Mouse (Mus musculus) hematopoietic stem cell, adult 5-6 weeks (primary cell): ENCODE data around the gene Umad1. TPM values are rescaled to one million over a fixed set of nuclear protein-coding genes. Genes with fewer than 3 reads are reported as not detected.

Source experiments
- ATAC-seq, 2 experiments: fragments of 125-278 bp in 1 of 2; replicated peaks in 1 of 2; 2 replicates each; pipeline ENCODE4 v1.8.0; 2016 to 2017; ENCODE audit warnings: inconsistent platforms in 2 of 2, mild to moderate bottlenecking in 2 of 2, moderate number of reproducible peaks in 2 of 2, low read depth in 1 of 2, moderate TSS enrichment in 1 of 2; ENCODE audit not compliant: low FRiP score in 2 of 2, poor library complexity in 2 of 2, severe bottlenecking in 2 of 2, insufficient read depth in 1 of 2, low TSS enrichment in 1 of 2
- total RNA-seq: library from RNA; stranded (forward); fragments of 172-1452, 232-1000 nt; gene quantifications from 2 replicates; pipeline ENCODE4 v1.2.3, GENCODE M21; 2017

The Umad1 gene
- total RNA-seq, 1 experiment from 2014 or later = 7.3 TPM

DNA sequence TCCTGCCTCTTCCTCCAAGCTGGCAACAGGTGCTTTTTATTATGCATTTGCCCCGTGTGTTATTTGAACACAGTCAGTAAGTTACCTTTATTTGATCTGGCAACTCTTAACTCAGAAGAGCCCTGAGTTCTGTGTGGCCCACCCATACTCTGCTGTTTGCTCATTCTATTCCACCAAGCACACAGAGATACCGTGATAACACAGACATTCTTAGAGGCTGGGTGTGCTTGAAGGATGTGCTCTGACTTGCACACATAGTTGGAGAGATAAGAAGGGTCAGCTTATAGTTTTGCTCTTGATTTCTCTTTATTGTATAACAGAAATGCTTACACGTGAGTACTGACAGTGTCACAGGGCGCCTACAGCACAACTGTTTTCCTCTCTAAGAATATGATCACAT, 133.9 kb downstream of the Umad1 start:
- ATAC-seq = no peak

DNA sequence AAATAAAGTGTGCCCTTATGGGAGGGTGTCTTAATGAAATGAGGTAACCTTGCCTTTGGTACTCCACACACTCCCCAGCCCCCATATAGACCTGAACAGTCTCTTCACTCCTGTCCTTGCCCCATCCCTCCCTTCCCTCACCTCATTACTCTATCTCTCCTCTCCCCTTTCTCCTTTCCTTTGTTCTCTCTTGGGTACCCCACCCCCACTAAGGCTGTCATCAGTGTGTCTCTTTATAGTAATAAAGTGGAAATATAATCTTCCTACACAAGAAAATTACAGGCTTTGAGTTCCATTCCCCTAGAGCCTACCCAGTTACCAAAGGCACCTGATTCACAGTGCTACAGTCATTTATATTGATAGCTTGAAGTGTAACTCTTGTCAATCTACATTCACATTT, 135.0 kb downstream of the Umad1 start:
- ATAC-seq = no peak

DNA sequence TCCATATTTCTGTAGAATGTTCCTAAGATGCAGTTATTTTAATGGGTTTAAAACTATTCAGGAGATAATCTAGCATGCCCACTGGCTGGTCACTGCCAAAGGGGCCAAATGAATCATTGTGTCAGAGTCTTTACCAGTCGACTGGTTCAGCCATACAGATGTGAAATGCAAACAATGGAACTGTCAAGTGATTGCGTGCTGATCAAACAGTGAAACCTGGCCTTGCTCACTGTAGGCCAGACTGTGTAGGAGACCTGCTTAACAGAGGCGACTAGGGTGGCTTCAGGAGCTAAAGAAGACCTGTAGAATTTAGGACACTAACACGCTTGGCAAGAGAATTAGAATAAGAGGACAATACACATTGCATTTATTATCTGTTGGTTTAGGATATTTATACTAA, 136.0 kb downstream of the Umad1 start:
- ATAC-seq = no peak

DNA sequence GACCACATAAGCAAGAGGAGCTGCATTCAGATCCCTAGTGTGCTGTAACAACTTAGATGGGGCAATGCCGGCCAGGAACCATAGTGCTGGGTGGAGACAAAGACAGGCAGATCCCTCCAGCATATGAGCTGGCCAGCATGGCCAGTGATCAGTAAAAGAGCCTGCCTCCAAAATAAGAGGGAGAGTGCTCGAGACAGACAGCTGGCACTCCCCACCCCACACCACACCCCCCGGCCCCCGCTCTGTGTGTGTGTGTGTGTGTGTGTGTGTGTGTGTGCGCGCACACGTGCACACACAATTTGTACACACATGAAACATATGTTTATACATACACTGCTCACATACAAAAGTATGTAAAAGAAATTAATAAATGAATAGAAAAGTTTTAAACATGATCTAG, 138.2 kb downstream of the Umad1 start:
- ATAC-seq = no peak

DNA sequence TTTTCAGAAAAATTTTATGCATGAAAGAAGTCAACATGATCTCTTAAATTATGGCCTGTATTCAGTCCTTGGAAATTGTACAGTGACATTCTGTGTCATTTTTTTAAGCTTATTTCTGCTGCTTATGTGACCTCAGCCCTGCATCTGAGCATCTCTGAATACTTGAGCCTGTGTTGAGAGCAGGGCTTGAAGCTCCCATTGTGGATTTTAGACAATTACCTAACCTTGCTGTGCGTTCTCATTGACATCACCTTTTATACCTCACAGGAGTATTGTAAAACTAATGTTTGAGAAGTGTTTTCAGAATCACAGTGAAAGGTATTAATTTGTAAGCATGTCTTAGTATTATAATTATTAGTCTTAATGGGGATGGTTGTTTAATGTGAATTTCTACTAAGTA, 140.6 kb downstream of the Umad1 start:
- ATAC-seq = no peak

DNA sequence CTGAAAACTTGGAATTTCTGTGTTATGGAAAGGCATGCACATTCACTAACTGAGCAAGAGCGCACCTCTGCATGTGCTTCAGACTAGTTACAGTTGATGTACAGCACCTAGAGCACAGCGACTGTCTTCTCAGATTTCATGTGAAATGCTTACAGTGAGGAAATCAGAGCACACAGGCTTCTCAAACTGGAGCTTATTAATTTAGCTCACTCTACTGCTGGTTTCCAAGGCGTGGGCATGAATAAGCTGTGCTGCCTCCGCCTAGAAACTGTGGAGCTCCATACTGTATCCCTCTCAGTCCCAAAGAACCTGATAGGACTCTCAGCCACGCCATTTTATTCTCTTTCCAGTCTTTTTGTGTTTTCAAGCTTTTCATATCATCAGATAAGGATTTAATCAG, 144.0 kb downstream of the Umad1 start:
- ATAC-seq = no peak

DNA sequence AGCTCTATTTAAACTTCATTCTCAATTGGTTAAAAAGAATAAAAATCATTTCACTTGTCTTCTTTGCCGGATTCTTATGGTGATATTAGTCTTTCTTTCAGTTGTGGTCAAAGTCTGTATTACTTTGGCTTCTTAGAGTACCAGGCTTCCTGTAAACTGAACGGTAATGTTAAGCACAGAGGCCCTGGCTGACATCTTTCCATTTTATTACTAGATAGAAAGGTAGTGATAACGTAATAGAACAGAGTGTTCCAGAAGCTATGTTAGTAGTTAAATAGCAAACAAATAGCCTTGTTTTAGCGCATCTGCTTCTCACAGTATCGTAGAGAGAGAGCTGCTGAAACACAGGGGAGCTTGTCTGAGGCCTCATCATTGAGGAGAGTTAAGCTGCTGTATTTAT, 146.8 kb downstream of the Umad1 start:
- no peak for ATAC-seq

DNA sequence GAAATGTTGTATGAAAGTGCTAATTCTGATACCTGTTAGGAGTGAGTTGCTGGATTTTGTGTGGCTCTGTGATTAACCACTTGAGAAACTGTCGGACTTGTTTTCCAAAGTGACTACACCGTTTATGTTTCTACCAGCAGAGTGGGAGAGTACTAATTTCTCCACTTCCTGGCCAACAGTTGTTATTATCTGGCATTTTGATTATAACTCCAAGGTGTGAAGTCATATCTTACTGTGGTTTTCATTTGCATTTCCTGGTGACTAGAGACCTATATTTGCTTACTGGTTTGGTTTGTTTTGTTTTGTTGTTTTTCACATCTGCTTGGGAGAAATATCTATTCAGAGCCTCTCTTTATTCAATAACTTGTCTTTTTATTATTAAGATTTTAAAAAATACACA, 149.2 kb downstream of the Umad1 start:
- no peak for ATAC-seq

DNA sequence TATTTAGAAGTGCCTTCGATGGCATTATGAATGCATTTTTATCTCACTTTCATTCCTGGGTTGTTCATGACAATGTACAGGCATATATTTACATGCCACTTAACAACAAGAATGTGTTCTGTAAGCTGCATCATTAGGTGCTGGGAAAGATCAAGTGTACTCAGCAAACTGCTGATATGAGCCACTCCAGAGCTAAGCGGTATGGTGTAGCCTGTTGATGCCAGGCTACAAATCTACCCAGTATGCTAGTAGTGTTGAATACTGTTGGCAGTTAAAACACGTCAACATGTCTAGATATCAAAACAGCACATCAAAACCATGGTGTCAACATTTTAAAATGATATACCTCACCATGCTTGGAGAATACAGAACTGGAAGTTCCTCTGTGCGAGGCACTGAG, 150.8 kb downstream of the Umad1 start:
- ATAC-seq = no peak

DNA sequence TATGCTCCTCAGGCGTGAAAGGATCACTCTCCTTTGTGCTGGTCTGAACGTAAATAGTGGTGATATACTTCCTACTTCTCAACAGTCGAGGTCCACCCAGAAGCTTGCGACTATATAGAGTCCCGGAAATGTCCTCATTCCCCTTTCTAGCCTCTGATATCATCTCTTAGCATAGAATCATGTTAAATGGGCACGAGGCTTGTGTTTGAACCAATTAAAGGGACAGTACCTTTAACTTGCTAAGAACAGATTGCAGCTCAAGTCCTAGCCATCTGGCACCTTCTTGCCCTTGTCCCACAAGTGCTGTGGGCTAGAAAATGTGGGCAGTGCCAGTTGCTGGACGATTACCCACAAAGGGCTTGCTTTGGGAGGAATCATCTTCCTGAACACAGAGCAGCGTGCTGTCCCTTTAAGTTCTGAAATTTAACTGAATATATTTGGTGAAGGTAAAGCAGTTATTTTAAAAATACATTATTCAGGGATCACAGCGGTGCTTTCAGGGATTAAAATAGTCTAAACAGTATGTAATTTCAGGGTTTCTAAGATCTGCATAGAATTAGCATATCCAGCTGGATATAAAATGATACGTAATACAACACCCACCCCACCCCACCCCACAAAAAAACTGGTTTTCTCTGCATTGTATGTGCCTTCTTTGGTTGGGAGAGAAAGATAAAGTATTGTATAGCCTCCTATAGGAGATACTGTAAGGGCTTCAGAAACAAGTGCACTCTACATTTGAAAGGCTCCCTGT, 153.9 kb downstream of the Umad1 start:
- ATAC-seq = no peak

DNA sequence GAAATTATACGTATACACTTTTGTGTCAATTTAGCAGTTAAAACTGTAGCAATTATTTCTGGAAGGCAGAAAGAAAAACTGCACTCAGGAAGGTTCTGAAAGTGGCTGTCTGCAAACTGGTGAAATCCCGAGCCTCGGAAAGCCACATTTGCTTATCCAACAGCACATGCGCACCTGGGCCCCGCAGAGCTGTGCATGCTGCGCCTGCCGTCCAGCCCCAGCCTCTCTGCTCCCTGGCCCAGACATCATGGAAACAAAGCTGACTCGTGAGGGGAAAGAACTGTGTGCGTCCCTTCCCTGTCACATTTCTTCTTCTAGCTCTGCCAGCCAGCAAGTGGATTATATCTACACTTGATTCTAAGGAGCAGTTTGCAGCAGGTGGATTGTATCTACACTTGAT, 154.9 kb downstream of the Umad1 start:
- no peak for ATAC-seq

DNA sequence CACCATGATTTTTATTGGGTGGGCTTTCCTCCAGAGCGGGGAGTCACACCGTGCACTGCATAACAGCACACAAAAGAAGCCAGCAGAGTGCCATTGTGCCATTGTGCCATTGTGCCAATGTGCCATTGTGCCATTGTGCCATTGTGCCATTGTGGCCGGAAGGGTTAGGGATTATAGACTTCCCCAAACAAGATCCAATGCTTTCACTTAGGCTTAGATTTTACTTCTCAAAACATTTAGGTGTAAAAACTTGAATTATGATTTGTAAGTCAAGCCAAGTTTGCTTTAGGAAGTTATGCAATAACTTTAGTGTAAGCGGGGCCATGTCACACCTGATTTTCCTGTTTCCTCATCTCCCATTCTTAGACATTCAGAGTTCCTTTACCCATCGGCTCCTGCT, 156.7 kb downstream of the Umad1 start:
- ATAC-seq = peak; percentile 42 to 87; a peak in 2 of 4 replicates

DNA sequence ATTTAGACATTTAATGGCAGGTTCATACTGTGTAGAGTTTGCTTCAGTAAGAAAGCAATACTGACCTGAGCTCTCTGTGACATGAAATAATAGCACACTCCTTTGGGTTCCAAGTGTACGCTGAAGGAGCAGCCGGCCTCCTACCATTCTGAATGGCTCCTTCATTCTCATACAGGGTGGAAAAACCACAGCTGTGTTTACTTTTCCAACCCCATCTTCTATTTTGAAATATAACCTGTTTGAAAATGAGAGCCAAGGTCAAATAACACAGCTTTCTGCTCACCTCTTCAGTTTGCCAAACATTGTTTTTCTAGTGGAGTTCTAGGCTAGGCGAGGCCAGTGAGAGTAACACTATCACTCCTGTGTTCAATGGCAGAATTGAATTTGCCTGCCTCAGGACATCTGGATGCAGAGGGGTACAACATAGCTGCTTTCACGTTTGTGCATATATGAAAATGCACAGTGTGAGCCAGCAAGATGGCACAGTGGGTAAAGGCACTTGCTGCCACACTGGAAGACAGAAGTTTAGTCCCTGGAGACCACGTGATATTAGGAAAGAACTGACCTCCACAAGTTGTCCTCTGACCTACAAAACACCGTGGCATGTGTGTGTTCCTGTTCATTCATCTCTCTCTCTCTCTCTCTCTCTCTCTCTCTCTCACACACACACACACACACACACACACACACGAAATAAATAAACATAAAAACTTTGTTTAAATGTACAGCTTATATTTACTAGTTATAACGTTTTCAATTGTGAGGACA, 157.9 kb downstream of the Umad1 start:
- ATAC-seq = no peak

DNA sequence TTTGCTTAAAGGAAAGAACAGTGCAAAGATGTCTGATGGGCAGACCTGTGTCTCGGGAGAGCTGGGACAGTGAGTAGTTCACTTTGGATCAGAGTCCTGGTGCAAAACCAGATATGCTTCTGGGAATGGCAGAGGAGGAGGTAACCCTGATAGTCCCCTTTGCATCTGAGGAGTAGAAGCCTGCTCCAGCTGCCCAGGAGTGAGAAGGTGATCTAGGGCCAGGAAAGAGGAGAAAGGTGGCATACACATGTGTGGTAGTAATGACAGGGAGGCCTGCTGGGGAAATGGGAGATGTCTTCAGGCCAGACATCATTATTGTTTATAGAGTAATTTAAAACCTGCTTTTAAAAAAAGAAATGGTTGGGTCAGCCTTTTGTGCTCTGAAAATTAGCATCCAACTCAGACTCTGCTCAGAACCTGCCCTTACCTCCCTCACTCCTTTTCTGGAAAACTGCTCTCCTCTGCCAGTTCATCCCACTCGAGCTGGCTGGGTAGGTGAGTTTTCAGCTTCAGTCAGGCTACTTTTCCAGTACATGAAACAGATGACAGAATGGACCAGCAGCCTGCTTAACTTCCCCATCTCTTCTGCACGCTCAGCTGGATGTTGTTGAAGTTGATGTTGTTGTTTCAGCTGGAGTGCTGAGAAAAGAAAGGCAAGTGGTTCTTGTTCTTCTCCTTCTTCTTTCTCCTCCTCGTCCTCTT, 160.5 kb downstream of the Umad1 start:
- no peak for ATAC-seq

DNA sequence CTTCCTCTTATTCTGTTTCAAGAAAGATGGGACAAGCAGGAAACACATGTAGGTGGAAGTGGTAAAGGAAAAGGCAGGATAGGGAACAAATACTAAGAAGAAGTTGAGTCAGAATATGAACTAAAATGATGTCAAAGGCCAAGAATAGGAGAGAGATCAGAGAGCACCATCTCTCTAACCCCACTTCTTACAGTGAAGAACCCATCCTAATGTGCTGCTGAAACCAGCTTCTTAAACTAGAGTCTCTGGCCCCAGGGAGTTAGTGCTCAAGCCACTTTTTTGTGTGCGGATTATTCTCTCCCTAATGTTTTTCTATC, 161.1 kb downstream of the Umad1 start:
- ATAC-seq = no peak

DNA sequence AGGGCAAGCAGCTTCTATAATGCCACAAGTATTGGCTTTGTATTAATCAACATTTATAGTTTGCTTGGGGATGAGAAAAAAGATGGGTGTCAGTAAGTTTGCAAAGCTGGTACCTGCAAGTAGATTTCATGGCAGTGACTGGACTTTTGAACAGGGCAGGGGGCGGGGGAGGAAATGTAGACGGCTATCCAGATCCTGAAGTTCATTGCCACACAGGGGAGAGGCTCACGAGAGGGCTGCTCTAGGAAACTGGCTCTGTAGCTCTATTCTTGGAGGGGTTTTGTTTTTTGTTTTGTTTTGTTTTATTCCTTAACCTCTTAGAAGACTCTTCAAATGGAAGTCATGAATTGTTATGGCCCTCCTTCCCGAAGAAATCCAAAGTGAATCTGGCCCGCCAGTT, 162.3 kb downstream of the Umad1 start:
- ATAC-seq = no peak

DNA sequence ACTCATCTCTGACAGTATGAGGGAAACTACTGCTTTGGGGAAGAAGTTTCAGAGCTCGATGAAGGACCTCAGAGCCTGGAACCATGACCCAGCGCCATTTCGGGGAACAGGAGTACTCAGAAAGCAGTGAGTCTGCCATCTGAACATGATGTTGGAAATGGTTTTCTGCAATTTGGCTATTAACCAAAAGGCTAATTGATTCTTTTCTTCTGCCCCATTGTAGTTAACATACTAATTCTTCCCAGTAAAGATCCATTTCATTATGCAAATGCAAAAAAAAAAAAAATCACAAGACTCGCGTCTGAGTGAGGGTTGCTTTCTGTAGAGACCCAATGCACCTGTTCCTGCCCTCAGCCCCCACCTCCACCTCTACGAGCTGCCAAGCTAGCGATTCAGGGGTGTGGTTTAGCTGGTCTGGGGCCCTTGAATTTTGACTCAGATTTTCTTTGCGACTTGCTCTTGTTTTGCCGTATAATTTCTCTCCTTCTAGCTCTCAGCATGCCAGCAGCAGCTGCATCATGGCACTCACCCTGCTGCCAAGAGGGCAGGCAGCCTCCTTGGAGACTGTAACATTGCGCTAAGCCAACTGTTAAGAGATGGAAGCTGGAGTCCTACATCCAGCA, 163.0 kb downstream of the Umad1 start:
- no peak for ATAC-seq

DNA sequence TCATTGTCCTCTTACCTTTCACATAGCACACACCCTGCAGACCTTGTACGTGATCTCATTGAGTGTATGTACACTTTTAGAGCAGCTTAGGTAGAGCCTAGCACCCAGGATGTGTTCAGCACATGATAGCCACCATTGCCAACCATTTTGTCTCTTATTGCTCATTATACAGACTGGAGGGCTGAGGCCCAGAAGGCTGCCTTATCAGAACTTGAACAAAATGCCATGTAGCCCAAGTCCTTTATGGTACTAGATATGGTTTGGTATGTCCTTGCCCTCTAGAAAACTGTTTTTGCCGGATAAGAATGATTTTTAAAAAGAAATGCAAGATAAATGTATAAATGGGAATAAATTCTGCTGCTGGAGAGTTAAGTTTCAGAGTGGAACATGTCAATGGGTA, 164.1 kb downstream of the Umad1 start:
- ATAC-seq = no peak
